Mouse (Mus musculus) neural tube, embryonic 11.5 days (tissue): ENCODE measurements around the gene Fcgr1. TPM values are rescaled to one million over a fixed set of nuclear protein-coding genes. Genes with fewer than 3 reads are reported as not detected.

Experiments
- ATAC-seq: fragments of 200-750 bp; cut with Nextera tagmentation; 2 replicates; pipeline ENCODE4 v1.8.0; 2017; ENCODE audit warnings: moderate number of reproducible peaks, mild to moderate bottlenecking, moderate TSS enrichment, moderate library complexity; ENCODE audit not compliant: insufficient read depth, low FRiP score, low TSS enrichment
- DNase-seq: peaks from one replicate; pipeline ENCODE4 v3.0.0-alpha.2; 2015; ENCODE audit warnings: low spot score
- H3K27ac ChIP-seq: fragments of 300-500 bp; sonication (generic); 2 replicates; pipeline ENCODE4 v1.5.1; 2014; ENCODE audit warnings: low read depth, mild to moderate bottlenecking, low read length
- H3K27me3 ChIP-seq: fragments of 300-500 bp; sonication (generic); 2 replicates; pipeline ENCODE4 v1.6.1; 2014; ENCODE audit warnings: mild to moderate bottlenecking, low read length, mixed read lengths; ENCODE audit not compliant: control insufficient read depth, insufficient read depth
- H3K36me3 ChIP-seq: fragments of 300-500 bp; sonication (generic); 2 replicates; pipeline ENCODE4 v1.6.1; 2014; ENCODE audit warnings: mild to moderate bottlenecking, low read length, moderate library complexity, mixed read lengths; ENCODE audit not compliant: control insufficient read depth, insufficient read depth
- H3K4me1 ChIP-seq: fragments of 300-500 bp; sonication (generic); 2 replicates; pipeline ENCODE4 v1.6.1; 2014; ENCODE audit warnings: low read length, mixed read lengths; ENCODE audit not compliant: control insufficient read depth, insufficient read depth
- H3K4me2 ChIP-seq: fragments of 300-500 bp; sonication (generic); 2 replicates; pipeline ENCODE4 v1.6.1; 2014; ENCODE audit warnings: low read depth, mild to moderate bottlenecking, moderate library complexity
- H3K4me3 ChIP-seq: fragments of 300-500 bp; sonication (generic); 2 replicates; pipeline ENCODE4 v1.5.1; 2014; ENCODE audit warnings: low read depth, low read length
- H3K9ac ChIP-seq: fragments of 300-500 bp; sonication (generic); 2 replicates; pipeline ENCODE4 v1.6.1; 2014; ENCODE audit warnings: mild to moderate bottlenecking, low read length
- H3K9me3 ChIP-seq: fragments of 300-500 bp; sonication (generic); 2 replicates; pipeline ENCODE4 v1.6.1; 2016; ENCODE audit warnings: low read length; ENCODE audit not compliant: control insufficient read depth
- WGBS: fragments of 180-500 bp; shearing (Covaris S2); extraction: QIAGEN DNeasy Blood & Tissue Kit; methylation state at CpG from one replicate; pipeline ENCODE4 v1.1.7; 2014; 5-methylcytosine and 5-hydroxymethylcytosine counted together
- microRNA-seq: library from miRNA; unstranded; fragments of <30 nt; microRNA quantifications from one replicate; pipeline ENCODE4, GENCODE M21; 2016
- polyA plus RNA-seq: library from polyadenylated mRNA; unstranded; fragments of >200 nt; fragmentation: Nextera tagmentation; extraction: Ambion mirVana; gene quantifications from 2 replicates; pipeline ENCODE4 v1.2.1, GENCODE M21; 2014

Gene Fcgr1
- polyA plus RNA-seq, 1 experiment from 2014 or later, result 2.5 TPM

DNA sequence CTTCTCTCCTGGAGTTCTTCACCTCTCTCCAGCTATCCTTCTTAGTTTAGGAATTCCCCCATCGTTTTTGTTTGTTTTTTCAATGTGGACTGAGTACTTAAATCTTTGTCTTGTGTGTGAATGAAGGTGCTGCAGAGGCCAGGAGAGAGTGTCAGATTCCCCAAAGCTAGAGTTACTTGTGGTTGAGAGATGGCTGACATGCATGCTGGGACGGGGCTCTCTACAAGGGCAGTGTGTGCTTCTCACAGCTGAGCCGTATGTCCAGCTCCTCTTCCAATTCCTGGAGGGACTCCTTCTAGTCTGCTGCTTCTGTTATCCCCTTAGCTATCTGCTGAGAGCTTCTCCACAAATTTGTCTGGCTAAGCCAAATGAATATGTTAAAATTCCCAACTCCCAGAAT, 57.9 kb downstream of the Fcgr1 start:
- no peaks in the 10 kb centered on the region for H3K9me3 ChIP-seq
- H3K27ac ChIP-seq, result no peak overlapping the region
- no peak overlapping the region for H3K4me2 ChIP-seq
- ATAC-seq (no peak), DNase-seq (no peak)
- 67% methylated on average over 3 of the region's 3 CpGs for WGBS
- no peaks in the 10 kb centered on the region for H3K36me3 ChIP-seq
- H3K4me1 ChIP-seq, result peaks cover 9% of the 10 kb centered on the region
- H3K27me3 ChIP-seq, result no peaks in the 10 kb centered on the region
- H3K9ac ChIP-seq, result no peak overlapping the region
- no peak overlapping the region for H3K4me3 ChIP-seq

DNA sequence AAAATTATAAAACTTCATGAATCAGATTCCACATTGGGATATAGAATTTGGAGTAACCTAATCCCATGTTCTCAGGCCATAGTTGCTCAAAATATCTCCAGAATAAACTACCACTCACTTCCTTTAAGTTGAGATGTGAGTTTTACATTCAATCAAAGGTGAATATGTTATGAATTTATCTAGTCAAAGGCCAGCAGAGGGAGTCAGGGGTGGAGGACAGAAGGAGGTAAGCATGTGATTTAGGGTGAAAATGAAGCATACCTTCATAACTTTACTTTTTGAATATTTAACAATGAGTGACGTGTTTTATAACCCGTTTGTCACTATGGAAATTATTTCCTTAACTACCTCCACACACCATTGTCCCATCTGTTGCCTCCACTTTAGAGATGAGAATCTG, 58.9 kb downstream of the Fcgr1 start:
- H3K27ac ChIP-seq, result no peak overlapping the region
- DNase-seq (no peak), ATAC-seq (no peak)
- H3K4me3 ChIP-seq, result no peak overlapping the region
- H3K4me1 ChIP-seq, result peaks cover 9% of the 10 kb centered on the region
- H3K9me3 ChIP-seq, result no peaks in the 10 kb centered on the region
- H3K36me3 ChIP-seq, result no peaks in the 10 kb centered on the region
- 97% methylated on average over 2 of the region's 2 CpGs for WGBS
- no peak overlapping the region for H3K9ac ChIP-seq
- no peak overlapping the region for H3K4me2 ChIP-seq
- no peaks in the 10 kb centered on the region for H3K27me3 ChIP-seq

Small RNA genes lying within 50 kb of the gene (microRNA-seq; reads per million reads assigned to microRNA genes)
- gene Gm47311 (not detected), gene Gm47313 (not detected)

Other genes with a start within 250 kb of the Fcgr1 start
- 31.0 and 32.2 TPM in 2 replicates for gene Vps45, start 235.5 kb downstream of the Fcgr1 start, polyA plus RNA-seq
- 9.0 and 11.4 TPM in 2 replicates for gene Otud7b, start 189.4 kb downstream of the Fcgr1 start, polyA plus RNA-seq
- 7.1 and 11.7 TPM in 2 replicates for gene Mtmr11, start 132.0 kb downstream of the Fcgr1 start, polyA plus RNA-seq
- 233 TPM in 2 replicates for gene Sf3b4, start 121.6 kb downstream of the Fcgr1 start, polyA plus RNA-seq
- 14.1 and 14.5 TPM in 2 replicates for gene Sv2a, start 112.8 kb downstream of the Fcgr1 start, polyA plus RNA-seq
- 63.3 and 70.4 TPM in 2 replicates for gene Bola1, start 74.3 kb downstream of the Fcgr1 start, polyA plus RNA-seq
- gene Hist2h2ab, start 74.1 kb downstream of the Fcgr1 start, polyA plus RNA-seq, result 2.4 TPM in 1 of 2 replicates, not detected in the other
- gene Hist2h2ac, start 73.1 kb downstream of the Fcgr1 start, polyA plus RNA-seq, result 7.8 and 12.7 TPM in 2 replicates
- gene Hist2h2be, start 72.8 kb downstream of the Fcgr1 start, polyA plus RNA-seq, result 6.8 and 8.6 TPM in 2 replicates
- gene Hist2h3c2, start 54.8 kb downstream of the Fcgr1 start, polyA plus RNA-seq, result 5.8 and 6.7 TPM in 2 replicates
- gene Hist2h2aa2, start 53.7 kb downstream of the Fcgr1 start, polyA plus RNA-seq, result 24.5 and 46.0 TPM in 2 replicates
- 11.4 and 24.5 TPM in 2 replicates for gene Hist2h2aa1, start 48.5 kb downstream of the Fcgr1 start, polyA plus RNA-seq
- gene Hist2h3c1, start 47.3 kb downstream of the Fcgr1 start, polyA plus RNA-seq, result 0.42 TPM in 1 of 2 replicates, not detected in the other
- gene Hist2h4, start 30.7 kb downstream of the Fcgr1 start, polyA plus RNA-seq, result 5.8 and 5.9 TPM in 2 replicates
- gene Hist2h3b, start 25.3 kb downstream of the Fcgr1 start, polyA plus RNA-seq, result 55.7 and 56.1 TPM in 2 replicates
- gene Hist2h2bb, start 24.2 kb downstream of the Fcgr1 start, polyA plus RNA-seq, result 17.3 and 22.2 TPM in 2 replicates
- gene BC107364, start 158.3 kb upstream of the Fcgr1 start, polyA plus RNA-seq, result not detected in 2 replicates
- gene Hfe2, start 231.2 kb upstream of the Fcgr1 start, polyA plus RNA-seq, result 3.1 and 3.6 TPM in 2 replicates